Mouse (Mus musculus) neural tube, embryonic 12.5 days (tissue): Measurements from ENCODE around the gene Pak4. TPM values are rescaled to one million over a fixed set of nuclear protein-coding genes. Genes with fewer than 3 reads are reported as not detected.
A peak's percentile ranks its signal among the peaks of the same experiment; 100 is the strongest.
"Not testable (repeated sequence)": the region's sequence is repeated elsewhere in the genome, so short reads cannot be mapped to it uniquely, and the experiment has no call there.

Experiments
- ATAC-seq: fragments of 200-750 bp; cut with Nextera tagmentation; 2 replicates; pipeline ENCODE4 v1.8.0; 2017; ENCODE audit warnings: low read depth, mild to moderate bottlenecking, moderate TSS enrichment, moderate library complexity; ENCODE audit not compliant: low FRiP score
- H3K27ac ChIP-seq: fragments of 300-500 bp; sonication (generic); 2 replicates; pipeline ENCODE4 v1.5.1; 2016
- H3K27me3 ChIP-seq: fragments of 300-500 bp; sonication (generic); replicated peaks from 2 replicates; pipeline ENCODE4 v1.6.1; 2016; ENCODE audit warnings: mild to moderate bottlenecking
- H3K36me3 ChIP-seq: fragments of 300-500 bp; sonication (generic); 2 replicates; pipeline ENCODE4 v1.6.1; 2016; ENCODE audit warnings: mild to moderate bottlenecking
- H3K4me1 ChIP-seq: fragments of 300-500 bp; sonication (generic); 2 replicates; pipeline ENCODE4 v1.6.1; 2016
- H3K4me2 ChIP-seq: fragments of 300-500 bp; sonication (generic); replicated peaks from 2 replicates; pipeline ENCODE4 v1.6.1; 2016; ENCODE audit warnings: mild to moderate bottlenecking
- H3K4me3 ChIP-seq: fragments of 300-500 bp; sonication (generic); 2 replicates; pipeline ENCODE4 v1.5.1; 2016
- H3K9ac ChIP-seq: fragments of 300-500 bp; sonication (generic); 2 replicates; pipeline ENCODE4 v1.6.1; 2016; ENCODE audit warnings: mild to moderate bottlenecking
- H3K9me3 ChIP-seq: fragments of 300-500 bp; sonication (generic); 2 replicates; pipeline ENCODE4 v1.6.1; 2016; ENCODE audit warnings: mild to moderate bottlenecking
- WGBS: fragments of 180-500 bp; shearing (Covaris S2); methylation state at CpG from one replicate; pipeline ENCODE4 v1.1.7; 2016; 5-methylcytosine and 5-hydroxymethylcytosine counted together
- polyA plus RNA-seq: library from polyadenylated mRNA; unstranded; fragments of >200 nt; fragmentation: Nextera tagmentation; extraction: Ambion mirVana; gene quantifications from 2 replicates; pipeline ENCODE4 v1.2.1, GENCODE M21; 2016

Gene Pak4
- polyA plus RNA-seq: 29.3 and 31.7 TPM in 2 replicates

DNA sequence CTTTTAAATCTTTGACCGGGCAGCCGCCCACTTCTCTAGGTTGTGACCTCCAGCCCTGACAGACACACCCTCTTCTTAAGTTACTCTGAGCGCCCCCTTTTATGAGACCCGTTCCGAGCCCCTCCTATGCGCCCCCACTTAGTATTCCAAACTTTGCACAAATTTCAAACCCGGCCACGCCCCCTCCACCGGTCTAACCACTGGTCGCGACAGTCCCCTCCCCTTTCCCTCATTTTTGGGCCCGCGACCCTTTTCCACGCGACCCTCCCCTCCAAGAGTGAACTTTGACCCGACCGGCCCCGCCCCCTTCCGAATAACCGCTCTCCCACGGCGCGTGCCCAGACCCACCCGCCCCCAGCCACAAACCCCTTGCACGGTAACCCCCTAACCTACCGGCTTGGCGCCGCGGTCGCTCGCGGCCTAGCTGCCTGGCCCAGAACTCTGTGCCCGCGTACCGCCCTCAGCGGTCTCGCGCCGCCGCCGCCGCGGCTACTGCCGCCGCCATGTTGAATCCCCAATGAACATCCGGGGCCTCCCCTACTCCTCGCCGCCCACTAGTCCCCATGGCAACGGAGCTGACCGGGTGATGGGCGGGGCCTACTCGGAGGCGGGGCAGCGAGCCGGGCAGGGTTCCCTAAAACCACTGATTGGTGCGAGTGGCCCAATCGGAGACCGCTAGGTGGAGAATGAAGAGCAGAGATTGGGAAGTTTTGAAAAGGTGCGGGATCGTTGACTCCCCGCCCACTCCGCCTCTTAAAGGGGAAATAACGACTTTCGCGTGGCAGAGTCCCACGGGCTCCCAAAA is at the start of gene Pak4, which contains the start of gene Samd4b:
TSS of gene Pak4 (minus strand) at position 544 of the 805 bp plus-strand sequence.
TSS of gene Samd4b (minus strand) at position 503 of the 805 bp plus-strand sequence.
- peak; percentile 88 for ATAC-seq
- H3K4me2 ChIP-seq: peak within 1 kb of the TSS; percentile 80
- no peaks in the 10 kb centered on the region for H3K9me3 ChIP-seq
- WGBS: under 1% methylated on average over 65 of the region's 66 CpGs
- peak within 1 kb of the TSS; percentile 64 for H3K4me3 ChIP-seq
- H3K36me3 ChIP-seq: 0 out of 2 replicates have a peak, but pooled peaks cover 3% of the 10 kb centered on the region
- peaks cover 39% of the 10 kb centered on the region for H3K4me1 ChIP-seq
- no peaks in the 10 kb centered on the region for H3K27me3 ChIP-seq
- peak within 1 kb of the TSS; percentile 62; the same call in 1 of the 2 replicates for H3K27ac ChIP-seq
- H3K9ac ChIP-seq: peak within 1 kb of the TSS; percentile 73

DNA sequence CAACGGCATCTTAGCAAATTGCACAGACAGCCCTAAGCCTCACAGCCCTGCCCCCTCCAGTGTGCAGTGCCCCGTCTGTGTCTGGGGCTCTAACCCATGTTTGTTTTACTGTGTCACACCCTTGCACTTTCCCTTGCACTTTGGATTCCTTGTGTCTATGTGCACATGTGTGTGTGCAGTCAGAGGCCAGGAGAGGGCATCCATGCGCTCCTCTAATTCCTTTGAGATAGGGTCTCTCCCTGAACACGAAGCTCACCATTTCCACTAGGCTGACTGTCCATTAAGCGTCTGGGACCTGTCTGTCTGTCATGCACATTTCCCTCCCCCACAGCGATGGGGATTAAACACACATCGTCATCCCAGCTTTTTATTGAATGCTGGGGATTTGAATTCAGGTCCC is 49.0 kb upstream of the Pak4 start:
- no peaks in the 10 kb centered on the region for H3K4me1 ChIP-seq
- H3K4me2 ChIP-seq: no peak overlapping the region
- WGBS: 61% methylated on average over 7 of the region's 7 CpGs
- H3K4me3 ChIP-seq: no peak overlapping the region
- H3K9ac ChIP-seq: no peak overlapping the region
- H3K27ac ChIP-seq: no peak overlapping the region
- no peaks in the 10 kb centered on the region for H3K27me3 ChIP-seq
- no peaks in the 10 kb centered on the region for H3K36me3 ChIP-seq
- ATAC-seq: no peak
- H3K9me3 ChIP-seq: no peaks in the 10 kb centered on the region

DNA sequence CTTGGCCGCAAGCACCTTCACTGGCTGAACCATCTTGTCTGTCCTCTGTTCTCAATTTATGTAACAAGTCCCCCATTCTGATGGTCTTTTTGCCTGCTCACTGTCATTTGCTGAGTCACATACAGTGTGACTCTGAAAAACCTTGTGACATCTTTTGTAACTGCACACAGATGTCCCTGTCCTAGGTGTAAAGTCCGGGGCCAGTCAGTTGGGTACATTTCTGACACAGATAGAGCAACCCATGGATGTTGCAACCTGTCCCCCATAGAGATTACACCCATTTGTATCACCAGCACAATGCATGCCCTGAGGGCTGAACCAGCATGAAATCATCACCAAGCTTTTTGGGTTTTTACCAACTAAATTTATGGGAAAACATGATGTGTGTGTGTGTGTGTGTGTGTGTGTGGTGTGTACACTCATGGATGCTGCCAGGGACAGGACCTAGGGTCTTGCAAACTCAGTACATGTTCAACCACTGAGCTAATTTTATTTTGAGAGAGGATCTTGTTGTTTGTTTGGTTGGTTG is 48.0 kb upstream of the Pak4 start:
- WGBS: 90% methylated on average over 2 of the region's 2 CpGs
- H3K27me3 ChIP-seq: no peaks in the 10 kb centered on the region
- H3K4me3 ChIP-seq: no peak overlapping the region
- H3K9ac ChIP-seq: no peak overlapping the region
- H3K36me3 ChIP-seq: no peaks in the 10 kb centered on the region
- ATAC-seq: no peak
- no peaks in the 10 kb centered on the region for H3K4me1 ChIP-seq
- H3K9me3 ChIP-seq: no peaks in the 10 kb centered on the region
- H3K4me2 ChIP-seq: no peak overlapping the region
- no peak overlapping the region for H3K27ac ChIP-seq

DNA sequence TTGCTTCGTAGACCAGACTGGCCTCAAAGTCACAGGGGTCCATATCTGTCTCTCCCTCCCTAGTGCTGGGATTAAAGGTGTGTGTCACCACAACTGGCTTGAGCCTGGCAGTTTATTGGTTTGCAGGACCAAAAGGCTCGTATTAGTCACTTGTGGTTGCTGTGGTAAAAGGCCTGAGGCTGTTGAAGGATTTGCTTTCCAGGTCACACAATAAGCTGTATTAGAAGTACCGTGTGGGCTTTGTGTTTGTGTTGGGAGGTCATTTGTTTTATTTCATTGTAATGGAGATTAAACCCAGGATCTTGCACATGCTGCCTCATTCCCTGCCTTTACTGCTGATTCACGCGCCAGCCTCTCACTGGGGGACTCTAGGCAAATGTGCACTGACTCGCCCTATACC is 47.4 kb upstream of the Pak4 start:
- H3K9me3 ChIP-seq: no peaks in the 10 kb centered on the region
- WGBS: 47% methylated on average over 6 of the region's 6 CpGs
- no peaks in the 10 kb centered on the region for H3K27me3 ChIP-seq
- no peak overlapping the region for H3K4me3 ChIP-seq
- no peak overlapping the region for H3K9ac ChIP-seq
- H3K4me2 ChIP-seq: no peak overlapping the region
- no peak for ATAC-seq
- no peaks in the 10 kb centered on the region for H3K4me1 ChIP-seq
- no peak overlapping the region for H3K27ac ChIP-seq
- no peaks in the 10 kb centered on the region for H3K36me3 ChIP-seq

DNA sequence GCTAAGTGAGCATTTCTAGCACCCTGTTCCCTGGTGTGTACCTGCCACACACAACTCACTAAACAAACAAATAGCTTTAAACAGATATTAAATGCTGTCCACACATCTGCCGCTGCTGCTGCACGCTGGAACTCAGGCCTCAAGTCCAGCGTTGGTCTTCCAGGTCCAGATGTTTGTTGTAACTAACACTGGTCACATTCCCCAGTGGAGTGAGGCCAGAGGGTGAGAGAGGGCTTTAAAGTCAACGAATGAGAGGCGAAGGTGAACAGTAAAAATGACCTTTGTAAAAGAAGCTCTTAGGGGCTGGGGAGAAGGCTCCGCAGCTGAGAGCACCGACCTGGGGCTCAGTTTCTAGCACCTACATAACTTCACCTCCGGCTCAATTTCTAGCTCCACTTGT is 43.6 kb upstream of the Pak4 start:
- H3K4me3 ChIP-seq: no peak overlapping the region
- H3K27ac ChIP-seq: no peak overlapping the region
- H3K9me3 ChIP-seq: no peaks in the 10 kb centered on the region
- no peak for ATAC-seq
- H3K27me3 ChIP-seq: no peaks in the 10 kb centered on the region
- WGBS: 79% methylated on average over 8 of the region's 8 CpGs
- H3K9ac ChIP-seq: no peak overlapping the region
- H3K4me2 ChIP-seq: no peak overlapping the region
- H3K4me1 ChIP-seq: no peaks in the 10 kb centered on the region
- H3K36me3 ChIP-seq: no peaks in the 10 kb centered on the region

DNA sequence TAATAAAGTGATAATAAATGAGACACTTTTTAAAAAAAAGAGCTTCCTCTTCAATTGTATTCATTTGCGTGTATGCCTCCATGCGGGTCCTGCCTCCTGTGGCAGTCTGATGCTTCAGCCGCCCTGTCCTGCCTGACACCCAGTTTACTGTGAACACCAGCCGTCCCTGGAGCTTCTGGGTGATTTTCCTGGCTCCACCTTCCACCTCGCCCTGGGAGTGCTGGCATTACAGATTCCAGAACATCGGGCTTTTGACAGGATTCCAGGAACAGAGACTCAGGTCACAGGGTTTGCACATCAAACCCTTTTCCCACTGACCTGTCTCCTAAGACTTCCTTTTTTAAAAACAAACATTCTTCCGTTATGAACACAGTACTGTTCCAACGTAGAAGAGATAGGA is 39.5 kb upstream of the Pak4 start:
- ATAC-seq: no peak
- Histone ChIP-seq H3K9me3 (no peaks in the 10 kb centered on the region), H3K36me3 (no peaks in the 10 kb centered on the region), H3K27ac (no peak overlapping the region), H3K27me3 (0 out of 2 replicates have a peak, but pooled peaks cover 4% of the 10 kb centered on the region), H3K4me2 (no peak overlapping the region), H3K4me3 (no peak overlapping the region), H3K9ac (no peak overlapping the region), H3K4me1 (no peaks in the 10 kb centered on the region)
- 27% methylated on average over 8 of the region's 8 CpGs for WGBS

DNA sequence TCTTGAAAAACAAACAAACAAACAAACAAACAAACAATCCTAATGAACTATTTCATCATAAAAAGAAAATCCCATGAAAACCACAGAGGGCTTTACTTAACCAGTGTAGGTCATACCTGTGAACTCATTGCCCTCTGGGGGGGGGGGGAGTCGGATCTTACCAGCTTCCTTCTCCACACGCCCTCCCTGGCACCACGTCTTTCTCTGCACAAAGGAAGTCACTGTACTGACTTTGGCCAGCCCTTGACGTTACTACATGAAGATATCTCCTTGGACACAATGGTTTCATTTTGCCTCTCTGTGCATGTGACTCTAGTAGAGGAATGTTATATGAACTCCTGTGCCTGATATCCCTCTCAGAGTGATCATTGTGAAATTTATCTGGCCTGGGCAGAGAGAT is 36.1 kb upstream of the Pak4 start:
- ATAC-seq: no peak
- Histone ChIP-seq H3K4me1 (peaks cover 11% of the 10 kb centered on the region; the same call in 1 of the 2 replicates), H3K4me2 (no peak overlapping the region), H3K9me3 (no peaks in the 10 kb centered on the region), H3K9ac (no peak overlapping the region), H3K27ac (no peak overlapping the region), H3K4me3 (no peak overlapping the region), H3K36me3 (no peaks in the 10 kb centered on the region), H3K27me3 (peaks cover 31% of the 10 kb centered on the region)
- WGBS: 83% methylated on average over 4 of the region's 4 CpGs

DNA sequence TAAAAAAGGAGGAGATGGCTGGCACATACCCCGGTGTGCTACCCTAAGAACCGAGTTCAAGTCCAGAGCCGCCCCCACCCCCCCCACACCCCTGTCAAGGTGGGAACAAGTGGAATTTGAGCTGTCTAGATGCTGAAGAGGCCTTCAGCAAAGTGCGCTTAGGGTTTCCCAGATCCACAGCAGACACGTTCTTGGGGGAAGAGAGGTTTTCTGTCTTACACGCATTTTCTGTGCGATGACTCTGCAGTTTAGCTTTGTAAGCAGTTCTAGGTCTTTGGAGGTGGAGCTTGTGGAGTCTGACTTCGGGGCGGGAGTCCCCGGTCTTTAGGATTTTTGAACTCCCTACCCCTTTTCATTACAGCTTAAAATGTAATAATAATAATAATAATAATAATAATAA is 33.1 kb upstream of the Pak4 start, which contains the start of gene Acp7:
TSS of gene Acp7 (minus strand) at position 260 of the 400 bp plus-strand sequence.
- Histone ChIP-seq H3K9me3 (no peaks in the 10 kb centered on the region), H3K9ac (no peak within 1 kb of the TSS), H3K36me3 (no peaks in the 10 kb centered on the region), H3K4me1 (peaks cover 11% of the 10 kb centered on the region; the same call in 1 of the 2 replicates), H3K4me3 (peak within 1 kb of the TSS; percentile 19), H3K27me3 (peaks cover 41% of the 10 kb centered on the region), H3K27ac (no peak within 1 kb of the TSS), H3K4me2 (peak within 1 kb of the TSS; percentile 48)
- ATAC-seq: no peak
- WGBS: 31% methylated on average over 10 of the region's 10 CpGs

DNA sequence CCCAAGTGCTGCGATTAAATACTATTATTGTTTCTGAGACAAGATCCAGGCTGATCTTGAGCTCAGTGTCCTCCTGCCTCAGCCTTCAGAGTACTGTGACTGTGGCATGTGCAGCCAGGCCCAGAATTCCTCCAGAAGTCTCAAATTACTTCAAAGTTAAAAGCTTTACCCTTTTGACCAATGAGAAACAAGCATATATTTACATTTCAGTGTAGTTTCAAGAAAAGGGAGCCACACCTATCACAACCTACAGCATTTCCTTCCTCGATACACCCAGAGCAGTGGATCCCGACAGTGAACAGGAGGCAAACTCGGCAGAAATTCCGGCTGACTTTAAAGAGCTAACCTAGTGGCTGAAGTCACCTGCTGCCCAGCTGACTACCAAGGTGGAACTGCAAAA is 26.8 kb upstream of the Pak4 start:
- Histone ChIP-seq H3K27ac (no peak overlapping the region), H3K4me1 (no peaks in the 10 kb centered on the region), H3K9ac (no peak overlapping the region), H3K4me2 (no peak overlapping the region), H3K9me3 (no peaks in the 10 kb centered on the region), H3K27me3 (peaks cover 17% of the 10 kb centered on the region), H3K36me3 (no peaks in the 10 kb centered on the region), H3K4me3 (no peak overlapping the region)
- no peak for ATAC-seq
- 84% methylated on average over 5 of the region's 5 CpGs for WGBS

DNA sequence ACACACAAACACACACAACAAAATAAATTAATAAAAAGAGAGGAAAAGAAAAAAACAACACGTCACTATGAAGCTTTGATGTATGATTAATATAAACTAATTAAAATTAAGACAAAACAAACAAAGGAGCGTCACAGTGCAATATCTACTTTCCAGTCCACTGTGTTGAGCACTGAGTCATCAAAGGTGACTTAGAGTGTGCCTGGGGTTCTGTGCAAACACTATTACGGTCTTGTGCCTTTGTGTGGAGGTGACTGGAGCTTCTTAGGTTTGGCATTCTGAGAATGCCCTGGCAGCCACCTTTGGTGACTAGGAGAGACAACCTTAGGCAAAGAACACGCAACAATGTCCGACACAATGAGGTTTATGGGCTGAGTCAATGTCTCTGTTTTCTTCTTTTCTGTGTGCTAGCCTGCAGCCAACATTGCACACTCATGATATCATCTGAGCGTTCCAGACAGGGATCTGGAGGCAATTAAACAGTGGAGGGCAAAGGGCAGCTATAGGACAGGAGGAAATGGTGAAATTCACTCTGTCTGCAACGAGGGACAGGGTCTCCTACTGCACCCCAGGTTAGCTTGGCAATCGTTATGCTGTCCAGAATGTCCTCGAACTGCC is 21.2 kb upstream of the Pak4 start:
- 73% methylated on average over 9 of the region's 9 CpGs for WGBS
- H3K27ac ChIP-seq: no peak overlapping the region

DNA sequence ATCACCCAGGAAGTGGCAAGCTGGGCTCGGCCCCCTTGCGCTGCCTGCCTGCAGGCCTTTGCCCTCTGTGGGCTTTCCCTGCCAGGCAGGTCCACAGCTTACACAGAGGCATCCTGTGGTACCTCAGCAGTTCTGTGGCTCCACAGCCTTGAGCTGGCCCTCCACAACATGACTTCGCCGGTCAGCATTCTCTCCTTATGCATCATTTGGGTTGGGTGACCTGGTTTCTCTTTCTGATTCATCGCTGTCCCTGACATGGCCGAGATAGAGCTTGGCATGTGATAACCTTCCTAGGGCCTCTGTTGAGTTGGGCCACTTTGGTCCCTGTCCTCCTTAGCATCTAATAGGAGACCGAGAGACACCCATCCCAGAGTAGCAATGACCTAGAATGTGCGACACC is 8.0 kb upstream of the Pak4 start:
- Histone ChIP-seq H3K27me3 (no peaks in the 10 kb centered on the region), H3K9ac (no peak overlapping the region), H3K27ac (no peak overlapping the region), H3K9me3 (no peaks in the 10 kb centered on the region), H3K36me3 (no peaks in the 10 kb centered on the region), H3K4me3 (no peak overlapping the region), H3K4me1 (no peaks in the 10 kb centered on the region), H3K4me2 (no peak overlapping the region)
- no peak for ATAC-seq
- WGBS: 93% methylated on average over 8 of the region's 8 CpGs

More for the DNA sequence above, 21.2 kb upstream of the Pak4 start:
- no peak overlapping the region for H3K4me3 ChIP-seq
- H3K36me3 ChIP-seq: no peaks in the 10 kb centered on the region
- H3K4me2 ChIP-seq: no peak overlapping the region
- H3K4me1 ChIP-seq: no peaks in the 10 kb centered on the region
- no peaks in the 10 kb centered on the region for H3K27me3 ChIP-seq
- no peak for ATAC-seq
- H3K9ac ChIP-seq: no peak overlapping the region
- no peaks in the 10 kb centered on the region for H3K9me3 ChIP-seq

DNA sequence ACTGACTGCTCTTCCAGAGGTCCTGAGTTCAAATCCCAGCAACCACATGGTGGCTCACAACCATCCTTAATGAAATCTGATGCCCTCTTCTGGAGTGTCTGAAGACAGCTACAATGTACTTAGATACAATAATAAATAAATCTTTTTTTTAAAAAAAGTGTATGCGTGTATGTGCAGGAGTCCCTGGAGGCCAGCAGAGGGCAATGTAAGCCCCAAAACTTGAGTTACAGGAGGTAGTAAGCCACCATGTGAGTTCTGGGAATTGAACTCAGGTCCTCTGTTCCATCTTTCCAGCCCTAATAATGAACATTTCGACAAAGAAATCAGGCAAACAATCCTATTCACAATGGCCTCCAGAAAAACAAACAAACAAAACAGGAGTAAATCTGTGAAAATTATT is 5.8 kb upstream of the Pak4 start:
- H3K4me2 ChIP-seq, H3K9ac ChIP-seq, ATAC-seq, H3K27me3 ChIP-seq, H3K4me1 ChIP-seq, H3K36me3 ChIP-seq, H3K9me3 ChIP-seq, H3K27ac ChIP-seq, H3K4me3 ChIP-seq: not testable (repeated sequence)
- WGBS: 77% methylated on average over 2 of the region's 2 CpGs
